Mouse (Mus musculus): Measurements from ENCODE around the gene Pde10a. TPM values are rescaled to one million over a fixed set of nuclear protein-coding genes. Genes with fewer than 3 reads are reported as not detected.

Gene Pde10a
- polyA plus RNA-seq, 1 experiment from 2014 or later, result 1.8 TPM

- H3K4me2 ChIP-seq, result no peak overlapping the region
- no peaks in the 10 kb centered on the region for H3K9me3 ChIP-seq (ENCODE audit: control insufficient read depth, low read length)
- DNase-seq (ENCODE audit: low spot score) (no peak), ATAC-seq (replicated peaks; ENCODE audit: low FRiP score) (no peak)
- no peaks in the 10 kb centered on the region; the same call in 1 of the 2 replicates for H3K27me3 ChIP-seq (replicated peaks; ENCODE audit: control insufficient read depth, insufficient read depth, low read length)
- no peak overlapping the region for H3K27ac ChIP-seq (ENCODE audit: low read depth, low read length)
- H3K4me3 ChIP-seq (ENCODE audit: low read depth, low read length), result no peak overlapping the region
- H3K9ac ChIP-seq (ENCODE audit: low read depth, low read length), result no peak overlapping the region
- no peaks in the 10 kb centered on the region for H3K36me3 ChIP-seq (ENCODE audit: control insufficient read depth, insufficient read depth, low read length)
- WGBS, result 65% methylated on average over 4 of the region's 4 CpGs
- H3K4me1 ChIP-seq (replicated peaks; ENCODE audit: control insufficient read depth, insufficient read depth, low read length), result no peaks in the 10 kb centered on the region
Measured at GRCm38 (mm10) chr17:8637181-8637580, 112.0 kb downstream of the Pde10a start.

DNA sequence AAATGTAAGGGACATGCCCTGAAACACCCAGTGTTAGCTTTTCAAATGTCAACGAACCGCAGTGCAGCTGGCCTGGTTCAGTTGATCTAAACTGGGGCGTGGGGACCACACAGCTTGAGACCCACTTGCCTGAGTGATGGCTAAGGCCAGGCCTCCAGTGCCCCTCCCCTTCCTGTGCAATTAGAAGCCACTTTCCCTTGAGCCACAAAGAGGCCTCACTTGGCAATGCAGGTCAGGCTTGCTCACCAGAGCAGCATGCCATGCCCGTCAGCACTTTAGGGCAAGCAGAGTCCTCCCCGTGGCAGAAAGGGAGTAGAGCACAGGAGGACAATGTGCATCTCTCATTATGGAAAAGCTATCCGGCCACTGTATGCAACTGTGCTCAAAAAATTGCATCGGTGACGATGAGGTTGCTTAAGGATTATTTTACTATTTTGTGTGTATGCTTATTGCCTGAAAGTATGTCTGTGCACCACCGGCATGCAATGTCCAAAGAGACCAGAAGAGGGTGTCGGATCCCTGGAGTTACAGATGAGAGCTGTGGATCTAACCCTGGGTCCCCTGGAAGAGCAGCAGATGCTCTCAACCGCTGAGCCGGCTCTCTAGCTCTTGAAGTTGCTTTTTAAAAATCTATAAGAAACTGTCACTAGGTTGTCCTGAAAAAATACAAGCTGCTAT lies 114.7 kb downstream of the Pde10a start:
- DNase-seq (ENCODE audit: low spot score) (no peak), ATAC-seq (replicated peaks; ENCODE audit: low FRiP score) (no peak)
- Histone ChIP-seq H3K4me2 (no peak overlapping the region), H3K4me1 (replicated peaks; ENCODE audit: control insufficient read depth, insufficient read depth, low read length) (no peaks in the 10 kb centered on the region), H3K27me3 (replicated peaks; ENCODE audit: control insufficient read depth, insufficient read depth, low read length) (no peaks in the 10 kb centered on the region), H3K4me3 (ENCODE audit: low read depth, low read length) (no peak overlapping the region), H3K27ac (ENCODE audit: low read depth, low read length) (no peak overlapping the region), H3K9me3 (ENCODE audit: control insufficient read depth, low read length) (no peaks in the 10 kb centered on the region), H3K9ac (ENCODE audit: low read depth, low read length) (no peak overlapping the region), H3K36me3 (ENCODE audit: control insufficient read depth, insufficient read depth, low read length) (no peaks in the 10 kb centered on the region)
- WGBS, result 78% methylated on average over 12 of the region's 12 CpGs

- H3K4me2 ChIP-seq, result no peak overlapping the region
- H3K4me3 ChIP-seq (ENCODE audit: low read depth, low read length), result no peak overlapping the region
- H3K27me3 ChIP-seq (replicated peaks; ENCODE audit: control insufficient read depth, insufficient read depth, low read length), result no peaks in the 10 kb centered on the region
- 75% methylated on average over 16 of the region's 16 CpGs for WGBS
- H3K36me3 ChIP-seq (ENCODE audit: control insufficient read depth, insufficient read depth, low read length), result no peaks in the 10 kb centered on the region
- no peaks in the 10 kb centered on the region for H3K9me3 ChIP-seq (ENCODE audit: control insufficient read depth, low read length)
- H3K4me1 ChIP-seq (replicated peaks; ENCODE audit: control insufficient read depth, insufficient read depth, low read length), result no peaks in the 10 kb centered on the region
- no peak overlapping the region for H3K9ac ChIP-seq (ENCODE audit: low read depth, low read length)
- DNase-seq (ENCODE audit: low spot score) (no peak), ATAC-seq (replicated peaks; ENCODE audit: low FRiP score) (no peak)
- no peak overlapping the region for H3K27ac ChIP-seq (ENCODE audit: low read depth, low read length)
Measured at GRCm38 (mm10) chr17:8640741-8641480, 115.7 kb downstream of the Pde10a start.

DNA sequence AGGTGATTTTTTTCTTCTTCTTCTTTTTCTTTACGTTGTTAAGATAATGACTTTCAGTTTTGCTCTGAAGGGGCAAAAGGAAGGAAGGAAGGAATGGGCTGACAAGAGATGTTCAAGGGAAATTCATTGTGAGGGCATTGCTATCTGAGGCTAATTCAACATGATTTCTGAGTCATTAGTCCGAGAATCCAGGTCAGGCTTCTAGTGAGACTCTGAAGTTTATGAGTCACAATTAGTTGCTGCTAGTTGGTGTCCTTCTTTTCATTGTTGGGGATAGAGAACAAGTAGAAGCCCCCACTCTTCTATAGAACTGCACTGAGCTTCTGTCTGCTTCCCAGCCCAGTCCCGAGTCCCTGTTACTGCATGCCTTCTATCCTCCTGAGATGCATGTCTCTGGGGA lies 116.3 kb downstream of the Pde10a start:
- Histone ChIP-seq H3K27ac (ENCODE audit: low read depth, low read length) (no peak overlapping the region), H3K27me3 (replicated peaks; ENCODE audit: control insufficient read depth, insufficient read depth, low read length) (no peaks in the 10 kb centered on the region; the same call in 1 of the 2 replicates), H3K36me3 (ENCODE audit: control insufficient read depth, insufficient read depth, low read length) (no peaks in the 10 kb centered on the region), H3K9me3 (ENCODE audit: control insufficient read depth, low read length) (no peaks in the 10 kb centered on the region), H3K4me1 (replicated peaks; ENCODE audit: control insufficient read depth, insufficient read depth, low read length) (no peaks in the 10 kb centered on the region), H3K4me3 (ENCODE audit: low read depth, low read length) (no peak overlapping the region), H3K4me2 (no peak overlapping the region), H3K9ac (ENCODE audit: low read depth, low read length) (no peak overlapping the region)
- no peak for DNase-seq (ENCODE audit: low spot score)
- 50% methylated on average over 3 of the region's 3 CpGs for WGBS
- ATAC-seq (replicated peaks; ENCODE audit: low FRiP score), result no peak

DNA sequence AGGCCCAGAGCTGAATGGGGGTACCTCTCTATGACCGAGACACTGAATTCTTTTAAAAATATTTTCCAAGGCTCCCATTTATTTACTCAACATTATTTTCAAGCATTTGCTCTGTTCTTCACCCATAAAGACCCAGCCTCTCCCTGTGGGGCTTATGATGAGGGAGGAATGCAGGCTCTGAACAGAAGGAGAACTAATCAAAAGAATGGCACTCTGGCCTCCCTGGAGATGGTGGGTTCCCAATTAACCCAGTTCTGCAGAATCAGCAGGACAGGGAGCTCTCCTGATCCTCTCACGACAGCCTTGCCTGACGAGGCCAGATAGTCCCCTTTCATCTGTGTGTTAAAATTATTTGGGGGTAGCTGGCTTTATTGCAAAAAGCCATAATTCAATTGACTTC lies 117.2 kb downstream of the Pde10a start:
- H3K4me3 ChIP-seq (ENCODE audit: low read depth, low read length), result no peak overlapping the region
- 67% methylated on average over 3 of the region's 3 CpGs for WGBS
- no peaks in the 10 kb centered on the region for H3K4me1 ChIP-seq (replicated peaks; ENCODE audit: control insufficient read depth, insufficient read depth, low read length)
- H3K36me3 ChIP-seq (ENCODE audit: control insufficient read depth, insufficient read depth, low read length), result no peaks in the 10 kb centered on the region
- H3K27ac ChIP-seq (ENCODE audit: low read depth, low read length), result no peak overlapping the region
- ATAC-seq (replicated peaks; ENCODE audit: low FRiP score) (no peak), DNase-seq (ENCODE audit: low spot score) (no peak)
- H3K4me2 ChIP-seq, result no peak overlapping the region
- H3K27me3 ChIP-seq (replicated peaks; ENCODE audit: control insufficient read depth, insufficient read depth, low read length), result no peaks in the 10 kb centered on the region; the same call in 1 of the 2 replicates
- H3K9me3 ChIP-seq (ENCODE audit: control insufficient read depth, low read length), result no peaks in the 10 kb centered on the region
- H3K9ac ChIP-seq (ENCODE audit: low read depth, low read length), result no peak overlapping the region

GRCm38 (mm10) chr17:8647372-8647871 lies 122.2 kb downstream of the Pde10a start:
- DNase-seq (ENCODE audit: low spot score), result no peak
- ATAC-seq (replicated peaks; ENCODE audit: low FRiP score), result no peak
- H3K27ac ChIP-seq (ENCODE audit: low read depth, low read length), result no peak overlapping the region
- H3K9ac ChIP-seq (ENCODE audit: low read depth, low read length), result no peak overlapping the region
- no peak overlapping the region for H3K4me2 ChIP-seq
- no peaks in the 10 kb centered on the region for H3K4me1 ChIP-seq (replicated peaks; ENCODE audit: control insufficient read depth, insufficient read depth, low read length)
- H3K9me3 ChIP-seq (ENCODE audit: control insufficient read depth, low read length), result no peaks in the 10 kb centered on the region
- H3K36me3 ChIP-seq (ENCODE audit: control insufficient read depth, insufficient read depth, low read length), result no peaks in the 10 kb centered on the region
- H3K27me3 ChIP-seq (replicated peaks; ENCODE audit: control insufficient read depth, insufficient read depth, low read length), result no peaks in the 10 kb centered on the region; the same call in 1 of the 2 replicates
- WGBS, result 69% methylated on average over 8 of the region's 8 CpGs
- no peak overlapping the region for H3K4me3 ChIP-seq (ENCODE audit: low read depth, low read length)

- Histone ChIP-seq H3K9ac (ENCODE audit: low read depth, low read length) (no peak overlapping the region), H3K27ac (ENCODE audit: low read depth, low read length) (no peak overlapping the region), H3K27me3 (replicated peaks; ENCODE audit: control insufficient read depth, insufficient read depth, low read length) (no peaks in the 10 kb centered on the region; the same call in 1 of the 2 replicates), H3K4me2 (no peak overlapping the region), H3K4me1 (replicated peaks; ENCODE audit: control insufficient read depth, insufficient read depth, low read length) (no peaks in the 10 kb centered on the region), H3K9me3 (ENCODE audit: control insufficient read depth, low read length) (no peaks in the 10 kb centered on the region), H3K36me3 (ENCODE audit: control insufficient read depth, insufficient read depth, low read length) (no peaks in the 10 kb centered on the region), H3K4me3 (ENCODE audit: low read depth, low read length) (no peak overlapping the region)
- DNase-seq (ENCODE audit: low spot score), result no peak
- ATAC-seq (replicated peaks; ENCODE audit: low FRiP score), result no peak
- WGBS, result 64% methylated on average over 3 of the region's 3 CpGs
Measured at GRCm38 (mm10) chr17:8648310-8648709, 123.1 kb downstream of the Pde10a start.

- no peak overlapping the region for H3K4me2 ChIP-seq
- H3K27me3 ChIP-seq (replicated peaks; ENCODE audit: control insufficient read depth, insufficient read depth, low read length), result no peaks in the 10 kb centered on the region
- H3K36me3 ChIP-seq (ENCODE audit: control insufficient read depth, insufficient read depth, low read length), result no peaks in the 10 kb centered on the region
- DNase-seq (ENCODE audit: low spot score) (no peak), ATAC-seq (replicated peaks; ENCODE audit: low FRiP score) (no peak)
- no peaks in the 10 kb centered on the region for H3K9me3 ChIP-seq (ENCODE audit: control insufficient read depth, low read length)
- no peak overlapping the region for H3K4me3 ChIP-seq (ENCODE audit: low read depth, low read length)
- no peak overlapping the region for H3K9ac ChIP-seq (ENCODE audit: low read depth, low read length)
- no peak overlapping the region for H3K27ac ChIP-seq (ENCODE audit: low read depth, low read length)
- no peaks in the 10 kb centered on the region for H3K4me1 ChIP-seq (replicated peaks; ENCODE audit: control insufficient read depth, insufficient read depth, low read length)
- whole genome bisulfite sequencing, result 68% methylated on average over 3 of the region's 3 CpGs
Measured at GRCm38 (mm10) chr17:8652681-8653262, 127.6 kb downstream of the Pde10a start.
